Mouse (Mus musculus): ENCODE measurements around the gene Sun5. TPM values are rescaled to one million over a fixed set of nuclear protein-coding genes. Genes with fewer than 3 reads are reported as not detected.

Gene Sun5
- polyA plus RNA-seq, 1 experiment from 2014 or later, result not detected

Other genes starting within 250 kb of the Sun5 start
- 86.9 and 95.9 TPM in 2 replicates for gene Commd7, start 238.3 kb downstream of the Sun5 start, polyA plus RNA-seq (2014; fragmentation: Nextera tagmentation; extraction: Ambion mirVana)
- gene Dnmt3b, start 221.6 kb downstream of the Sun5 start, polyA plus RNA-seq (2014; fragmentation: Nextera tagmentation; extraction: Ambion mirVana), result 3.2 and 3.5 TPM in 2 replicates
- 0.08 and 0.16 TPM in 2 replicates for gene Dnmt3c, start 174.4 kb downstream of the Sun5 start, polyA plus RNA-seq (2014; fragmentation: Nextera tagmentation; extraction: Ambion mirVana)
- 384 and 427 TPM in 2 replicates for gene Mapre1, start 129.8 kb downstream of the Sun5 start, polyA plus RNA-seq (2014; fragmentation: Nextera tagmentation; extraction: Ambion mirVana)
- not detected in 2 replicates for gene Efcab8, start 91.2 kb downstream of the Sun5 start, polyA plus RNA-seq (2014; fragmentation: Nextera tagmentation; extraction: Ambion mirVana)
- gene Bpifb2, start 4.0 kb upstream of the Sun5 start, polyA plus RNA-seq (2014; fragmentation: Nextera tagmentation; extraction: Ambion mirVana), result not detected in 2 replicates
- gene Bpifb6, start 29.3 kb upstream of the Sun5 start, polyA plus RNA-seq (2014; fragmentation: Nextera tagmentation; extraction: Ambion mirVana), result not detected in 2 replicates
- not detected in 2 replicates for gene Bpifb3, start 47.1 kb upstream of the Sun5 start, polyA plus RNA-seq (2014; fragmentation: Nextera tagmentation; extraction: Ambion mirVana)
- gene Bpifb4, start 67.1 kb upstream of the Sun5 start, polyA plus RNA-seq (2014; fragmentation: Nextera tagmentation; extraction: Ambion mirVana), result not detected in 2 replicates
- gene Bpifa6, start 103.9 kb upstream of the Sun5 start, polyA plus RNA-seq (2014; fragmentation: Nextera tagmentation; extraction: Ambion mirVana), result not detected in 2 replicates
- gene Bpifa2, start 137.2 kb upstream of the Sun5 start, polyA plus RNA-seq (2014; fragmentation: Nextera tagmentation; extraction: Ambion mirVana), result not detected in 2 replicates

Measured in forebrain, embryonic 14.5 days (tissue).